Mouse (Mus musculus) neural tube, embryonic 14.5 days (tissue): ENCODE measurements around the gene Fam118b. TPM values are rescaled to one million over a fixed set of nuclear protein-coding genes. Genes with fewer than 3 reads are reported as not detected.

Experiments used
- ATAC-seq: fragments of 200-750 bp; cut with Nextera tagmentation; 2 replicates; pipeline ENCODE4 v1.8.0; 2017; ENCODE audit warnings: low read depth, mild to moderate bottlenecking, moderate TSS enrichment, moderate library complexity
- H3K27ac ChIP-seq: fragments of 300-500 bp; sonication (generic); 2 replicates; pipeline ENCODE4 v1.5.1; 2014; ENCODE audit warnings: low read depth, mild to moderate bottlenecking, control low read depth, low read length, moderate library complexity, mixed read lengths
- H3K27me3 ChIP-seq: fragments of 300-500 bp; sonication (generic); 2 replicates; pipeline ENCODE4 v1.6.1; 2014; ENCODE audit warnings: low read length; ENCODE audit not compliant: control insufficient read depth, insufficient read depth
- H3K36me3 ChIP-seq: fragments of 300-500 bp; sonication (generic); 2 replicates; pipeline ENCODE4 v1.6.1; 2014; ENCODE audit warnings: low read length, mixed read lengths; ENCODE audit not compliant: control insufficient read depth, insufficient read depth
- H3K4me1 ChIP-seq: fragments of 300-500 bp; sonication (generic); 2 replicates; pipeline ENCODE4 v1.6.1; 2014; ENCODE audit warnings: low read length; ENCODE audit not compliant: control insufficient read depth, insufficient read depth
- H3K4me2 ChIP-seq: fragments of 300-500 bp; sonication (generic); 2 replicates; pipeline ENCODE4 v1.6.1; 2014; ENCODE audit warnings: mild to moderate bottlenecking, low read depth, low read length, control low read depth
- H3K4me3 ChIP-seq: fragments of 300-500 bp; sonication (generic); 2 replicates; pipeline ENCODE4 v1.5.1; 2014; ENCODE audit warnings: low read depth, low read length, control low read depth, mixed read lengths
- H3K9ac ChIP-seq: fragments of 300-500 bp; sonication (generic); replicated peaks from 2 replicates; pipeline ENCODE4 v1.6.1; 2014; ENCODE audit warnings: low read depth, mild to moderate bottlenecking, control low read depth, low read length, mixed read lengths
- H3K9me3 ChIP-seq: fragments of 300-500 bp; sonication (generic); 2 replicates; pipeline ENCODE4 v1.6.1; 2016; ENCODE audit warnings: low read length; ENCODE audit not compliant: control insufficient read depth
- WGBS: fragments of 180-500 bp; shearing (Covaris S2); extraction: QIAGEN DNeasy Blood & Tissue Kit; methylation state at CpG from one replicate; pipeline ENCODE4 v1.1.7; 2014; 5-methylcytosine and 5-hydroxymethylcytosine counted together
- polyA plus RNA-seq: library from polyadenylated mRNA; unstranded; fragments of >200 nt; fragmentation: Nextera tagmentation; extraction: Ambion mirVana; gene quantifications from 2 replicates; pipeline ENCODE4 v1.2.1, GENCODE M21; 2014

The Fam118b gene
- polyA plus RNA-seq, 1 experiment from 2014 or later: 55.1 TPM

- Histone ChIP-seq H3K4me1 (no peaks in the 10 kb centered on the region), H3K9me3 (no peaks in the 10 kb centered on the region), H3K36me3 (peaks cover 10% of the 10 kb centered on the region; the same call in 1 of the 2 replicates), H3K27me3 (no peaks in the 10 kb centered on the region), H3K4me3 (no peak overlapping the region), H3K27ac (no peak overlapping the region), H3K9ac (no peak overlapping the region), H3K4me2 (no peak overlapping the region)
- no peak for ATAC-seq
- WGBS: 85% methylated on average over 4 of the region's 4 CpGs
Measured at GRCm38 (mm10) chr9:35278451-35278850, 10.8 kb upstream of the Fam118b start.

DNA sequence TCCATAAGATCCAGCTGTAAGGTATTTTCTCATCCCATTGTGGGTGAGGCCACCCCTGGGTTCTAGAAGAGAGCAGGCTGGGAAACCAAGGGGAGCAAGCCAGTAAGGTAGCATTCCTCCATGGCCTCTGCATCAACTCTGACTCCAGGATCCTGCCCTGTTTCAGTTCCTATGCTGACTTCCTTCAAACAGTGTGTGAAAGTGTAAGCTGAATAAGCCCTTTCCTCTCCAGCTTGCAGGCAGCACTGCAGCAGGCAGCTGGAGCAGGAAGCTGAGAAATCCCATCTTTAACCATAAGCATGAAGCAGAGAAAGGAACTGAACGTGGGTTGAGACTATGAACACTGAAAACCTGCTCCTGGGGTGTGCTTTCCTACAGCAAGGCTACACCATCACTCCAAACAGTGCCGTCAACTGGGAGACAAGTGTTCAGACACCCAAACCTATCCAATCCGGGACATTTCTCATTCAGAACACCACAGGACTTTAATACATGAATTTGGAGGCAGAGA is 10.3 kb upstream of the Fam118b start:
- no peak for ATAC-seq
- no peak overlapping the region for H3K4me2 ChIP-seq
- H3K27me3 ChIP-seq: no peaks in the 10 kb centered on the region
- no peaks in the 10 kb centered on the region for H3K4me1 ChIP-seq
- no peak overlapping the region for H3K4me3 ChIP-seq
- H3K9ac ChIP-seq: no peak overlapping the region
- H3K9me3 ChIP-seq: no peaks in the 10 kb centered on the region
- WGBS: 92% methylated on average over 3 of the region's 3 CpGs
- H3K36me3 ChIP-seq: peaks cover 10% of the 10 kb centered on the region; the same call in 1 of the 2 replicates
- no peak overlapping the region for H3K27ac ChIP-seq

DNA sequence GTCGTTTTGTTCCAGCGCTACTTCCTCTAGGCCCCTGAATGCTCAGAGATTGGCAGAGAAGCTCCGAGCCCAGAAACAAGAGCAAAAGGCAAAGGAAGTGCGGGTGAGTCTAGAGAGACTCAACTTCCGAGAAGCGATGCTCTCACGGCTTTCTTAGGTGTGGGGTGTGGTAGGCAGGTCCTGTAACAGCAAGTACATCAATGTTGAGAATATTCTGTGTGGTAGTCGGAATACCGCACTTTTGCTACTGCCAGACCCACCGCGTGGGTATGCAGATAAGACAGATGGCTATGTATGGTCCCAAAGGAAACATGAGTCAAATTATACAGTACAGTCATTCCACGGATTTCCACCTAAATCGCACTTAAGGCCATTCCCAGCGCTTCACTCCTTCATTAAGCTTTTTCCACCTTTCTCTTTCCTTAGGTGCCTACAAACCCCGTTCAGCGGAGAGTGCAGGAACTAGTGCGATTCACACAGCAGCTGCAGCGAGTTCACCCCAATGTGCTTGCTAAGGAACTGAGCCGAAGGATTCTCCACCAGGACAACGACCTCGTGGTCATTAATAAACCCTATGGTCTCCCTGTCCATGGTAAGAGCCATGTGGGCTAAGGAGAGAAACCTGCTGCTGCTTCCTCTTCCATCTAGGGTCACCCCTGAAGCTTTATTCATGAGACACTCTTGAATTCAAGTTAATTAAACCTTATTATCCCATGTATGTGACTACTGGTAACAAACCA is 541 bp upstream of the Fam118b start:
- peaks cover 9% of the 10 kb centered on the region; the same call in 1 of the 2 replicates for H3K4me1 ChIP-seq
- WGBS: 2% methylated on average over 21 of the region's 21 CpGs
- H3K4me3 ChIP-seq: peak overlapping the region; percentile 78
- peaks cover 6% of the 10 kb centered on the region; the same call in 1 of the 2 replicates for H3K36me3 ChIP-seq
- H3K27ac ChIP-seq: peak overlapping the region; percentile 71
- H3K9ac ChIP-seq: peak overlapping the region; percentile 65
- H3K4me2 ChIP-seq: peak overlapping the region; percentile 78
- H3K9me3 ChIP-seq: no peaks in the 10 kb centered on the region
- peak; percentile 69 for ATAC-seq
- no peaks in the 10 kb centered on the region for H3K27me3 ChIP-seq

DNA sequence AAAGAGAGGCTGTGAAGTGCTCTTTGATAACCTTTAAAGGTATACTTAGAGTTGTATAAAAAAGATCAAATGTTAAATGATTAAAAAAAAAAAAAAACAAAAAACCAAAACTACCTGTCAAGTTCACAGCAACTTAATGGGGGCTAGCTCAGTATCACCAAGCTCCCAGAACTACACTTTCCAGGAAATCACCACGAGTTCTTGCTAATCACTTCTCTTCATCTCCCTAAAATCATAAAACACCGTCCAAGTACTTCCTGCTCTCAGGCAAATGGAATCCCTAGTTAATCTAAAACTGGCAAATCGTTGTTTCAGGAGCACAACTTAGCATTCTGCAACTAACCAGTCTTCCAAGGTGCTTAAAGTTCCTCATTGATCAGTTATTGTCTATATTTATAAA is 3.1 kb downstream of the Fam118b start:
- H3K9me3 ChIP-seq: no peaks in the 10 kb centered on the region
- H3K4me1 ChIP-seq: peaks cover 9% of the 10 kb centered on the region; the same call in 1 of the 2 replicates

GRCm38 (mm10) chr9:35263431-35263830 is 4.2 kb downstream of the Fam118b start:
- H3K4me2 ChIP-seq: no peak overlapping the region
- ATAC-seq: no peak
- 100% methylated on average over 2 of the region's 2 CpGs for WGBS
- no peaks in the 10 kb centered on the region for H3K36me3 ChIP-seq
- H3K27me3 ChIP-seq: no peaks in the 10 kb centered on the region
- peaks cover 9% of the 10 kb centered on the region; the same call in 1 of the 2 replicates for H3K4me1 ChIP-seq
- H3K4me3 ChIP-seq: no peak overlapping the region
- no peak overlapping the region for H3K27ac ChIP-seq
- no peak overlapping the region for H3K9ac ChIP-seq
- no peaks in the 10 kb centered on the region for H3K9me3 ChIP-seq

More for the DNA sequence above, 3.1 kb downstream of the Fam118b start:
- no peaks in the 10 kb centered on the region for H3K36me3 ChIP-seq
- H3K27ac ChIP-seq: no peak overlapping the region
- ATAC-seq: no peak
- 92% methylated on average over 3 of the region's 3 CpGs for WGBS
- no peak overlapping the region for H3K4me3 ChIP-seq
- no peaks in the 10 kb centered on the region for H3K27me3 ChIP-seq
- no peak overlapping the region for H3K9ac ChIP-seq
- no peak overlapping the region for H3K4me2 ChIP-seq

- H3K9ac ChIP-seq: no peak overlapping the region
- H3K4me3 ChIP-seq: no peak overlapping the region
- no peak overlapping the region for H3K4me2 ChIP-seq
- H3K36me3 ChIP-seq: no peaks in the 10 kb centered on the region
- peaks cover 7% of the 10 kb centered on the region; the same call in 1 of the 2 replicates for H3K4me1 ChIP-seq
- 92% methylated on average over 4 of the region's 4 CpGs for WGBS
- no peaks in the 10 kb centered on the region for H3K27me3 ChIP-seq
- H3K27ac ChIP-seq: no peak overlapping the region
- H3K9me3 ChIP-seq: no peaks in the 10 kb centered on the region
- ATAC-seq: no peak
Measured at GRCm38 (mm10) chr9:35262418-35262817, 5.2 kb downstream of the Fam118b start.

- no peaks in the 10 kb centered on the region for H3K27me3 ChIP-seq
- no peak overlapping the region for H3K4me2 ChIP-seq
- WGBS: 95% methylated on average over 7 of the region's 7 CpGs
- no peak overlapping the region for H3K4me3 ChIP-seq
- H3K27ac ChIP-seq: no peak overlapping the region
- H3K9me3 ChIP-seq: no peaks in the 10 kb centered on the region
- no peaks in the 10 kb centered on the region for H3K36me3 ChIP-seq
- H3K9ac ChIP-seq: no peak overlapping the region
- ATAC-seq: no peak
- no peaks in the 10 kb centered on the region for H3K4me1 ChIP-seq
Measured at GRCm38 (mm10) chr9:35257365-35257764, 10.2 kb downstream of the Fam118b start.

- Histone ChIP-seq H3K27ac (no peak overlapping the region), H3K4me3 (no peak overlapping the region), H3K4me1 (no peaks in the 10 kb centered on the region), H3K4me2 (no peak overlapping the region), H3K9me3 (no peaks in the 10 kb centered on the region), H3K36me3 (no peaks in the 10 kb centered on the region), H3K27me3 (no peaks in the 10 kb centered on the region), H3K9ac (no peak overlapping the region)
- no peak for ATAC-seq
Measured at GRCm38 (mm10) chr9:35249476-35249875, 18.1 kb downstream of the Fam118b start.

GRCm38 (mm10) chr9:35247405-35247804 is 20.2 kb downstream of the Fam118b start:
- Histone ChIP-seq H3K4me2 (no peak overlapping the region), H3K27me3 (no peaks in the 10 kb centered on the region), H3K27ac (no peak overlapping the region), H3K9ac (no peak overlapping the region), H3K4me1 (no peaks in the 10 kb centered on the region), H3K36me3 (no peaks in the 10 kb centered on the region; the same call in 1 of the 2 replicates), H3K9me3 (no peaks in the 10 kb centered on the region), H3K4me3 (no peak overlapping the region)
- 94% methylated on average over 2 of the region's 2 CpGs for WGBS
- no peak for ATAC-seq
